In the genomic region with DNA sequence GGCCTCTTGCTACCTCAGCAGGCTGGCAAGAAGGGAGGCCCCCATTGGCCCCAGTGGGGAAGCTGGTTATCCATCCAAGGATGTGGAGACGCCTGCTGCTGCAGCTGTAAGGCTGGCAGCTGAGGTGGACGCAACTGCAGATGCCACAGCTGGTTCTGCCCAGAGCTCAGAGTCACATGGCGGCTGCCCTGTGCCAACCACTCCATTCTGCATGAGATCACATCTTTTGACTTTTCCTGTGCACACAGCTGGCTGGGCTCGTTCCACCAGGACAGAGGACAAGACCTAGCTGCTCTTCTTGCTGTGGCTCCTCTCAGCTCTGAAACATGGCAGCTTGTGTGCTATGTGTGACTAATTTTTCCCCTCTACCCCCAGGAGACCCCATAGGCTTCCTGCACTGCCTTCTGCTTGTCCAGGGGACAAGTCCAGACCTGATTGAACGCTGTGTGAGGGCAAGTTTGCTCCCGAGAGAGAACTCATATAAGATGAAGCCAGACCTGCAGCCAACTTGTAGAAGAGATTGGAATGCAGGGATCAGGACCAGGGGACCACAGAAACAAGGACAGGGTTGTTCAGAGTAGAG, we compare ENCODE assay signal across 14 mouse cellular contexts. TPM values are rescaled to one million over a fixed set of nuclear protein-coding genes. Genes with fewer than 3 reads are reported as not detected.
A peak's percentile ranks its signal among the peaks of the same experiment; 100 is the strongest.
DNase-seq lines count a peak whose midpoint lies in the region; ATAC-seq and TF ChIP-seq lines count a peak whose summit lies in the region.
"Had no signal": no experiment of that assay in that cellular context is flagged by ENCODE, and none has a peak within 500 bp of the region (broad histone marks: within the 10 kb centered on the region; RNA-seq: fewer than 3 reads in every experiment).

No protein-coding gene starts in this region.

- H3K27me3 ChIP-seq in limb, embryonic 15.5 days, result no peaks in the 10 kb centered on the region
- H3K27me3 ChIP-seq in kidney, embryonic 16.5 days (ENCODE audit: insufficient read depth, low read length), result no peaks in the 10 kb centered on the region
- H3K27me3 ChIP-seq: embryonic facial prominence, embryonic 15.5 days had no signal

- TF ChIP-seq CTCF in gastrocnemius, adult 2 months (IDR thresholded peaks at IDR 0.05), result no peak

- peaks cover 20% of the 10 kb centered on the region for H3K4me1 ChIP-seq in limb, embryonic 15.5 days
- H3K4me1 ChIP-seq in kidney, embryonic 16.5 days (ENCODE audit: insufficient read depth, low read length), result peaks cover 5% of the 10 kb centered on the region; the same call in 1 of the 2 replicates

- WGBS in limb, embryonic 15.5 days, result 43% methylated on average over 6 of the region's 6 CpGs
- 72% methylated on average over 6 of the region's 6 CpGs for WGBS in kidney, embryonic 16.5 days

- no peaks in the 10 kb centered on the region for H3K36me3 ChIP-seq in limb, embryonic 15.5 days
- H3K36me3 ChIP-seq in kidney, embryonic 16.5 days (ENCODE audit: insufficient read depth, low read length), result no peaks in the 10 kb centered on the region
- H3K36me3 ChIP-seq: embryonic facial prominence, embryonic 15.5 days had no signal

- no peak overlapping the region for H3K4me3 ChIP-seq in gastrocnemius, adult 2 months
- H3K4me3 ChIP-seq in limb, embryonic 15.5 days, result no peak overlapping the region
- H3K4me3 ChIP-seq in kidney, embryonic 16.5 days (ENCODE audit: low read length), result no peak overlapping the region
- H3K4me3 ChIP-seq: embryonic facial prominence, embryonic 15.5 days had no signal

- 0 out of 2 replicates have a peak overlapping the region, but pooled peaks have one; percentile 13 for H3K27ac ChIP-seq in gastrocnemius, adult 2 months
- H3K27ac ChIP-seq in limb, embryonic 15.5 days, result no peak overlapping the region
- H3K27ac ChIP-seq in kidney, embryonic 16.5 days (ENCODE audit: low read length), result no peak overlapping the region
- H3K27ac ChIP-seq: embryonic facial prominence, embryonic 15.5 days had no signal

- ATAC-seq in limb, embryonic 15.5 days (ENCODE audit: insufficient number of reproducible peaks, low FRiP score, low TSS enrichment, low read depth), result peak; percentile 62
- ATAC-seq in kidney, embryonic 16.5 days (ENCODE audit: low FRiP score, low TSS enrichment), result no peak
- ATAC-seq: CD4-positive, CD25-positive, alpha-beta regulatory T cell, adult 4 months had no signal

- intact Hi-C loops in gastrocnemius, adult 2 months (cut with DNase I), result no loop called here
- intact Hi-C loops in left cerebral cortex, postnatal 10 days (cut with DNase I), result no loop called here

- no peaks in the 10 kb centered on the region for H3K9me3 ChIP-seq in limb, embryonic 15.5 days
- peaks cover 3% of the 10 kb centered on the region; the same call in 1 of the 2 replicates for H3K9me3 ChIP-seq in kidney, embryonic 16.5 days (ENCODE audit: low read length)
- H3K9me3 ChIP-seq: embryonic facial prominence, embryonic 15.5 days had no signal

- H3K4me2 ChIP-seq in limb, embryonic 15.5 days, result no peak overlapping the region
- H3K4me2 ChIP-seq in kidney, embryonic 16.5 days (replicated peaks; ENCODE audit: low read depth, low read length), result no peak overlapping the region

- no peak overlapping the region for H3K9ac ChIP-seq in limb, embryonic 15.5 days
- H3K9ac ChIP-seq in kidney, embryonic 16.5 days (replicated peaks; ENCODE audit: low read length), result no peak overlapping the region
- H3K9ac ChIP-seq: embryonic facial prominence, embryonic 15.5 days had no signal

- DNase-seq in gastrocnemius, adult 2 months, result no peak
- no peak for DNase-seq in gastrocnemius, adult 8-10 months (ENCODE audit: low spot score in 2 of 2)
- peak; percentile 20 for DNase-seq in urinary bladder, postnatal 14 days (ENCODE audit: low spot score)
- no peak for DNase-seq in urinary bladder, adult 18-20 months (ENCODE audit: low spot score in 2 of 2)
- DNase-seq in natural killer cell, adult 2 months (ENCODE audit: low spot score in 2 of 2), result no peak
- DNase-seq in left cerebral cortex, postnatal 10 days (ENCODE audit: extremely low spot score in 1 of 2, low spot score in 2 of 2), result no peak
- DNase-seq: adrenal gland, postnatal 36 days; cerebellum, adult 2 months; kidney, adult 9 months; layer of hippocampus, adult 9-11 months had no signal

RNA-seq across cellular contexts. Expression of gene Ptgfrn, which starts 34.4 kb away (rescaled TPM):
- total RNA-seq in gastrocnemius, adult 2 months (2021), result 10 to 100 TPM in 1 of 2 experiments, 1 to 10 TPM in 1; 6.9 to 13.8 TPM
- 1 to 10 TPM; 4.5 to 6.3 (median 5.4) TPM for total RNA-seq in gastrocnemius, adult 8-10 months (2022)
- 7.8 and 8.2 TPM in 2 replicates for polyA plus RNA-seq in limb, embryonic 15.5 days (2015; fragmentation: Nextera tagmentation; extraction: Ambion mirVana)
- 2.1 and 2.4 TPM in 2 replicates for polyA plus RNA-seq in kidney, embryonic 16.5 days (2015; fragmentation: Nextera tagmentation; extraction: Ambion mirVana)
- total RNA-seq in left cerebral cortex, postnatal 10 days (2021), result 10 to 100 TPM; 43.3 to 46.2 TPM
